Mouse (Mus musculus) spleen, embryonic (tissue): ENCODE measurements at regions not wholly inside any gene's neighbourhood (a gene's known extent, or its start where the extent isn't known, plus 50 kb on each side); places are given as distances from the start of the nearest gene placed in this dataset.

Source experiments
- CTCF ChIA-PET: fragments of 350-600 bp; sonication (Branson Sonifier 250); formaldehyde crosslinking; loops from one replicate; lab custom pipeline; 2022; lab: Charles Lee

GRCm38 (mm10) chr19:26475754-26476153, 129.1 kb upstream of the Smarca2 start:
- CTCF ChIA-PET: no interaction called here

GRCm38 (mm10) chr19:26478055-26478737, 126.7 kb upstream of the Smarca2 start:
- CTCF ChIA-PET: interaction anchor here (0.6 kb wide), 1 partner anchor 40 kb away, joined by 5 read pairs; no protein-coding TSS in a partner anchor

GRCm38 (mm10) chr19:26484322-26484721, 120.5 kb upstream of the Smarca2 start:
- CTCF ChIA-PET: no interaction called here

GRCm38 (mm10) chr19:26492806-26493205, 112.0 kb upstream of the Smarca2 start:
- CTCF ChIA-PET: interaction anchor here (0.5 kb wide), 1 partner anchor 885 kb away, joined by 10 read pairs; no protein-coding TSS in a partner anchor

- CTCF ChIA-PET: no interaction called here
These were observed 103.8 kb upstream of the Smarca2 start for GRCm38 (mm10) chr19:26501064-26501463.

- CTCF ChIA-PET: no interaction called here
These were observed 100.8 kb upstream of the Smarca2 start for GRCm38 (mm10) chr19:26504027-26504426.

- CTCF ChIA-PET: no interaction called here
These were observed 98.0 kb upstream of the Smarca2 start for GRCm38 (mm10) chr19:26506802-26507201.

- CTCF ChIA-PET: no interaction called here
These were observed 96.9 kb upstream of the Smarca2 start for GRCm38 (mm10) chr19:26507986-26508385.

- CTCF ChIA-PET: interaction anchor here (0.9 kb wide), 1 partner anchor 182 kb away, joined by 7 read pairs; no protein-coding TSS in a partner anchor
These were observed 96.2 kb upstream of the Smarca2 start for GRCm38 (mm10) chr19:26508616-26509015.

- CTCF ChIA-PET: interaction anchor here (0.9 kb wide), 1 partner anchor 182 kb away, joined by 7 read pairs; no protein-coding TSS in a partner anchor
These were observed 95.6 kb upstream of the Smarca2 start for GRCm38 (mm10) chr19:26509240-26509639.

- CTCF ChIA-PET: no interaction called here
These were observed 94.7 kb upstream of the Smarca2 start for GRCm38 (mm10) chr19:26510185-26510584.

- CTCF ChIA-PET: no interaction called here
These were observed 94.0 kb upstream of the Smarca2 start for GRCm38 (mm10) chr19:26510887-26511286.

GRCm38 (mm10) chr19:26511756-26512155, 93.1 kb upstream of the Smarca2 start:
- CTCF ChIA-PET: no interaction called here

- CTCF ChIA-PET: no interaction called here
These were observed 80.3 kb upstream of the Smarca2 start for GRCm38 (mm10) chr19:26524583-26524982.

- CTCF ChIA-PET: no interaction called here
These were observed 73.5 kb upstream of the Smarca2 start for GRCm38 (mm10) chr19:26531390-26531789.

- CTCF ChIA-PET: no interaction called here
These were observed 72.3 kb upstream of the Smarca2 start for GRCm38 (mm10) chr19:26532509-26532908.

- CTCF ChIA-PET: no interaction called here
These were observed 59.2 kb upstream of the Smarca2 start for GRCm38 (mm10) chr19:26545671-26546070.

GRCm38 (mm10) chr19:26547522-26547921, 57.3 kb upstream of the Smarca2 start:
- CTCF ChIA-PET: no interaction called here

GRCm38 (mm10) chr19:26548562-26549270, 56.1 kb upstream of the Smarca2 start:
- CTCF ChIA-PET: no interaction called here

GRCm38 (mm10) chr19:26550299-26550698, 54.6 kb upstream of the Smarca2 start:
- CTCF ChIA-PET: no interaction called here
